Mouse (Mus musculus) G1E-ER4 (cell line): ENCODE results near the gene Med7. TPM values are rescaled to one million over a fixed set of nuclear protein-coding genes. Genes with fewer than 3 reads are reported as not detected.

Experiments used
- GATA1 ChIP-seq: IDR thresholded peaks from one replicate; pipeline ENCODE4 v1.8.0; 2012; ENCODE audit warnings: low read length, inconsistent platforms
- polyA plus RNA-seq: library from polyadenylated mRNA; stranded (reverse); fragments of >175 nt; gene quantifications from 2 replicates; pipeline ENCODE4 v1.2.3, GENCODE M21; 2012

The Med7 gene
- polyA plus RNA-seq, 1 experiment = 278 TPM

DNA sequence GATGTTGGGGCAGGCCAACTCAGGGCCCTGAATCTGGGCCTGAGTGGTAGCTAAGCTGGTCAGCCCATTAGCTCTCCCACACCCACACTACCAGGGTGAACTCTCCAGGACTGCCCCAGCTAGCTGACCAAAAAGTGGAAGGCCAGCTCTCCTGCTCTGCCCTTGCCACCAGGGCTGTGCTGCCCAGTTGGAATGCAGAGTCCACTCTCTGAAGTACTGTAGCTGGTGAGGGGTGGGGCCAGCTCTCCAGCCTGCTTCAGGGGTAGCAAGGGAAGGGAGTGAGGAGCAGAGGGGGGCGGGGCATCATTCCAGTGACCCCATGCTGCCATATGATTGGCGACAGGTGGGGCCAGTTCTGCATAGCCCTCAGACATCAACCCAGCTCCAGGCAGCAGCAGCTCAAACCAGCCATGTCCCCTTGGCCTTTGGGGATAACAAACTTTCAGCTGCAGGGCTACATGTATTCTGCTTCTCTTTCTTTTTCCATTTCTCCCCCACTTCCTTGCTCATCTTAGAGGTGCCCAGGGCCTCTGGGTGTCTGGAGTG, 26.6 kb upstream of the Med7 start:
- no peak for TF ChIP-seq GATA1

DNA sequence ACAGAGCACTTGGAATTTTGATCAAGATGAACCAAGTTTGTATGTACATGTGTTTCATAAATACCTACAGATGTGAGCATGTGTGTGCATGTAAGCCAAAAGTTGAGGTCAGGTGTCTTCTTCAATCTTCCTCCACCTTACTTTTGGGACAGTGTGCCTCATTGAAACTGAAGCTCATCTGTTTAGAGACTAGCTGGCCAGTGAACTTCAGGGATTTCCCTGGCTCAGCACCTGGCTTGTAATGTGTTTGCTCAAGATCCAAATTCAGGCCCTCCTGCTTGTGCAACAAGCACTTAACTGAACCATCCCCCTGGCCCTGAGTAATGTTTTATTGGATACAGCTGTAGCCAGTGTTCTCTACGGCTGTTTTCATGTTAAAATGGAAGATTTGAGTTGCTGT, 18.3 kb upstream of the Med7 start:
- no peak for TF ChIP-seq GATA1

DNA sequence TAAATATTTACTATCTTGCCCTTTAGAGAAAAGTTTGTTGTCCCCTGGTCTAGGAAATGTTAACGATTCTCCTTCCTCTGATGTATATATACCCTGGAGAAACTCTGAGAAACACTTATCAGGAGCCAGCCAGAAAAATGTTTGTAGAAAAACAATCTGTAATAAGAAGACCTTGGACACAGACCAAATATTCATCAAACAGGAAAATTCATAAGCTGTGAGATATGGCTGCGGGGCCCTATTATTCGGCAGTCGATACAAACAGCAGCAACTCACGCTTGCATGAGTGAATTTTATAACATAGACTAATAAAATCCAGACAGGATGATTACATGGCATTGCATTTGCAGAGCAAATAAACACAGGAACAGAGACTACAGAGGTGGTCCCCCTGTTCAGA, 17.9 kb upstream of the Med7 start:
- TF ChIP-seq GATA1 = no peak

DNA sequence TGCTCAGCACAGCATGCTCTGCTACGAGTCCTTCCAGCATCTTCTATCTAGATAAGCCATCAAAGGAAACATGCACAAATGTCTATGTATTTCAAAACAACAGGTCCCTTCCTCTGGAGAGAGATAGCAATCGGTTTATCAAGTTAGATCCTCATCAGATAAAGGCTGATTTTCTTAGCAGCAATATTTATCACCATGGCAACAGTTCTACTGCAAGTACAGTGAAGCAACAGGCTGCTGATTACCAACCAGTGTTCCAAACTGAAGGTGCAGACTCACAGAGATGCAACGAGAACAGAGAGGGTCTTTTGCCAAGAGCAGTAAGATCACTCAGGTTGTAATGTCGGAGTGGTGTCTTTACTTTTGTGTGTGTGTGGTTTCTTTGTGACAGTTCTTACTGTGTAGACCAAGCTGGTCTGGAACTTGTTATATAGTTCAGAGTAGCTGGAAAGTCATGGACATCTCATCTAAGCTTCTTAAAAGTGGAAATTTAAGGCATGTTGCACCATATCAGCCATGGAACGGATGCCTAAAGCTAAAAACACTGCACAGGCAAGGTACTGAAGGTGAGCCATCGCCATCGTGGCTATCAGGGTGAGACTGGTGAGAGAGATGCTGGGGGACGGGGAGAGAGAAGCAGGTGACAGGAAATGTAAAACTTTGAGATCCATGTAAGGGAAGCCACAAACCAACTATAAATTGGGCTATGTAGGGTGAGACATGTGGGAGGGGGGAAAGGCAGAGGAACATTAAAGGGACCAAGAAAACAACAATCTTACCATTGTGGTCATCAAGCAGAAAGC, 15.4 kb upstream of the Med7 start:
- TF ChIP-seq GATA1 = no peak

DNA sequence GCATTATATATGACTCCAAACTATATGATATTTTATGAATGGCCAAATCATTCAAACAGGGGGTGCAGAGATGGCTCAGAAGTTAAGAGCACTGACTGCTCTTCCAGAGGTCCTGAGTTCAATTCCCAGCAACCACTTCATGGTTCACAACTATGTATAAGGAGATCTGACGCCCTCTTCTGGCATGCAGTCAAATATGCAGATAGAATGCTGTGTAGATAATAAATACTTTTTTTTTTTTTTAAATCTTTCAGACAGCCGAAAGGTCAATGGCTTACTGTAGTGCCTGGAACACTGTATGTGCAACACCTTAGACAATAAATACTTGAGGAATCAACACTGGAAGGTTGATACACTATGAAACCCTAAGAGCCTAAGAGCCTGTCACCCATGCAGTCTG, 6.6 kb upstream of the Med7 start:
- no peak for TF ChIP-seq GATA1

DNA sequence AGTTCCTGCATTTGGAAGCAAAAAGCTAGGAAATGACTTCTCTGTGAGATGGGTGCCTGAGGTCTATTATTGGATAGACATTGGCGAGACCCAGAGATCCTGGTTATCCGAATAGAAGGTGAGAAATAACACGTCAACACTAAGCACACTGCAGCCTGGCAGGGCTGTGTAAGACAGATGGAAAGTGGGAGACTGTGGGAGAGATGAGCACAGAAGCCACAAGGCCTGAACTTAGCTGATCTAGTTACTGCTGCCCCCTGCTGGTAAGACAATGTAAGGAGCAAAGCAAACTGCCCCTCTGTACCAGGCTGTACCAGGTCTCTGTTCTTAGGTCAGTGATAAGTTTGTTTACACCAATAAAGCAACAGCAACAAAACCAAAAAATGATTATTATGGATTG, 5.6 kb upstream of the Med7 start:
- TF ChIP-seq GATA1 = no peak

DNA sequence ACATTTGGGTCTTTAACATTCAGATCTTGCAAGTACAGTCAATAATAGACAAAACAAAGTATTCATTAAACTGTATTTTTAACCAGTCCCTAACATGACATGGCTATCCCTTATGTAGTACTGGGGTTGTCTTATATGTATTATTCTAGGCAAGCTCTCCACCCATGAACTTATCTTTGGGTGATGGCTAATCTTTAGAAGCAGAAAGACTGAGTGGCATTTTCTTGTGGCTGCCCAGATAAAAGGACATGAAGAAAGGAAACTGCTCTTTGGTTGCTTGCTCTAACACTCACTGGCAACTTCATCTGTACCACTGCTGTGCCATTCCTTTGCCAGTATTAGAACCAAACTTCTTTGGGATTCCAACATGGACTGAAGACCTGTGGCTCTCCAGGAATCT, 1.4 kb upstream of the Med7 start:
- TF ChIP-seq GATA1 = no peak

DNA sequence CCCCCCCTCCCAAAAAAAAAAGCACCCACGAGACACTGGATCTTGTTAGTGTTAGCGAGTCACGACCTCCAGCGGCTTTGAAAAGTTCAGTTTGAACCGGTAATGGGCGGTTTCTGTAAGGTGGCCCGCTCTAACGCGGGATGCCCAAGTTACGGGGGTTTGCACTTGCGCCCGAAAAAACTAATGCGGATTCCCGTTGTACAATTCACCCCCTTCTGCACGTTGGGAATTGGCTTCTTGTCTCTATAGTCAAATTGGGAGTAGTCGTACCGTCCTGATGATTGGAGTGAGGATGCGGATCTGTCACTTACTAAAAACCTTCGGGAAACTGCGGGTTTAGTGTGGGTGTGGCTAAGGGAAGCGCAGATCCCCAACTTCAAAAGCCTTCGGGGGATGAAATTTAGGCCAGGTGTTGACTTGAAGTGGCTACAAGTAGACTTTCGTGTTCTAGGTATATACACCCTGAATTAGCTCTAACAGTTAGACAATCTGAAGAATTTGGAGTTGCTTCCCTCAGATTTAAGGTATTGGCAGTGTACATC, 805 bp downstream of the Med7 start:
- no peak for TF ChIP-seq GATA1

DNA sequence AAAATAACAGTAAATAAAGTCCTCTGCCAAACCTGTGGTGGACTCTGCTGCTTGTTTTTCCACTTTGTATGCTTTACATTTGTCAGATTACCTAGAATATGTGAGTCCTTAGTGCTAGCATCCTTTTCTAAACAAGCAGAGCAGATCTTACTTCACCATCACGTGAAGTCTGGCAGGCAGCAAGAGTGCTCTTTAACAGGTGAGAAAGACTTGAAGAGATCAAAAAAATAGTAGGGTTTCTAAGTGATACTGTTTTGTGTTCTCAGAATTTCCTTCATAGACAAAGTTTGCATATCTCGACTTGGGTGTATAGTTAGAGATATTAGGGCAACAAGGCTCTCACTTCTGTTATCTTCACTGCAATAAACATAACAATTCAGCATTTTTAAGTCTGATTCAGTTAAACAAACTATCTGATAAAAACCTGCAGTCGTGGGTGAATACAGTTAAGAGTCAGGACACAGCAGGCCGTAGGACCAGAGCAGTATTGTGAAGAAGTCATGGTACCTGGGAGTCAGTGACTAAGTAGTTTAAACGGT, 2.3 kb downstream of the Med7 start:
- TF ChIP-seq GATA1 = peak; percentile 57

DNA sequence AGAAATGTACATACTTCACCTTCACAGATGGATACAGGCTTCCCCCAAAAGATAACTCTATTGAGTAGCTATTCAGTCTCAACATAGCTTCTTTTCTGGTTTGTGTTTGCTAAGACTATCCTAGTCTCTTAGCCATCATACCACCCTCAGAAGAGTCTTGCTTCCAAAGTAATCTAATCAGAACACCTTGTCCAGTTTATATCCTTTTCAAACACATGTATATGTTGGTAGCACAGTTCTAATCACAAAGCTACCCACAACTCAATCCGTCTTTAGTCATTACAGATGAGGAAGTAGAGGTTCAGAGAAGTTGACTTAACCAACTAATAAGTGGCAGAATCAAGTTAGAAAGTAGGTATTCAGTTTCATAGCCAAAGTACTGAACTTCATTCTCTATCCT, 5.0 kb downstream of the Med7 start:
- peak; percentile 82 for TF ChIP-seq GATA1

DNA sequence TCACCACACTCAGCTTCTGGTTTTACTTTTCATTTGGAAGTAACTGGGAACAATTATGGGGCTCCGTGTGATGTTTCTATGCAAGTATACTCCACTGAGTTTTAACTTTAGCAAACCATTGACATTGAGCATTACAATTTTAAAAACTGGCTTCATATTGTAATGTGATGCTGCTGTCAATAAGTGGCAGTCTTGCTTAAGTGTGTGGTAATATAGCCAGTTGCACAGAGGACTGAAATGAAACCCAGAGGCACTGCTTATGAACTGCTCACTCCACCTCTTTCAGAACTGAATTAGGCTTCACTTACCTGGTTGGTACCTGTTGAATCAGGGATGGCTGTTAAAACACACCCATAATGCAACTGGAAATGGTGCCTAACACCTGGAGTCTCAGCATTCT, 6.4 kb downstream of the Med7 start:
- no peak for TF ChIP-seq GATA1

DNA sequence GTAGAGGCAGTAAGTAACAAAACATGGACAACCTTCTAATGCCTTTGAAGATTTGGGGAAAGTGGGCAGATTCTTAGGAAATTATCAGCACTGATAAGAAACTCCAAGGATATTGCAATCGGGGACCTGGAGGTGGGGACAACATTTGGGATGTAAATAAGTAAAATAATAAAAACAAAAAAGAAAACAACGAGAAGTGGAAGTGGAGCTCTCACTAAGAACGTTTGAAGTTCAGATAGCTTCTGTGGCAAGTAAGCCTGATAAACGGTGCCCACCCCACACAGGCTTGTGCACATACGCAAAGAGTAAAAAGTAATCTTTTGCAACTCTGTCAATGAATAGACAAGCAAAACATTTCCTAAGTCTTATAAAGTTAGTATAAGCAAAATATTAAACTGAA, 7.3 kb downstream of the Med7 start:
- no peak for TF ChIP-seq GATA1

DNA sequence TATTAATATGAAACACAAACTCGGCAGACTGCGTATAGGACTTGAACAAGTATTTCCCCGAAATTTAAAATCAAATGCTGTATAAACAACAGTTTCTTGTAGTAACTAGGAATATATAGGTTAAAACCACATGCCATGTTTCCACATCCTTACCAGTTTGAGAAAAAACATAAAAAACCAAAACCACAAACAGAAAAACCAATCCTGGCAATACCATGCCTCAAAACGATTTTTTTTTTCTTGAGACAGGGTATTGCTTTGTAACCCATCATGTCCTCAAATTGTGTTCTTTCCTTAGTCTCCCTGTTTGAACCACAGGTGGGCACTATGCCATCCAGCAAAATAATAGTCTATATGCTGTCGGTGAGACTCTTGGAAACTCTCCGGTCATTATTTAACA, 9.4 kb downstream of the Med7 start:
- no peak for TF ChIP-seq GATA1

DNA sequence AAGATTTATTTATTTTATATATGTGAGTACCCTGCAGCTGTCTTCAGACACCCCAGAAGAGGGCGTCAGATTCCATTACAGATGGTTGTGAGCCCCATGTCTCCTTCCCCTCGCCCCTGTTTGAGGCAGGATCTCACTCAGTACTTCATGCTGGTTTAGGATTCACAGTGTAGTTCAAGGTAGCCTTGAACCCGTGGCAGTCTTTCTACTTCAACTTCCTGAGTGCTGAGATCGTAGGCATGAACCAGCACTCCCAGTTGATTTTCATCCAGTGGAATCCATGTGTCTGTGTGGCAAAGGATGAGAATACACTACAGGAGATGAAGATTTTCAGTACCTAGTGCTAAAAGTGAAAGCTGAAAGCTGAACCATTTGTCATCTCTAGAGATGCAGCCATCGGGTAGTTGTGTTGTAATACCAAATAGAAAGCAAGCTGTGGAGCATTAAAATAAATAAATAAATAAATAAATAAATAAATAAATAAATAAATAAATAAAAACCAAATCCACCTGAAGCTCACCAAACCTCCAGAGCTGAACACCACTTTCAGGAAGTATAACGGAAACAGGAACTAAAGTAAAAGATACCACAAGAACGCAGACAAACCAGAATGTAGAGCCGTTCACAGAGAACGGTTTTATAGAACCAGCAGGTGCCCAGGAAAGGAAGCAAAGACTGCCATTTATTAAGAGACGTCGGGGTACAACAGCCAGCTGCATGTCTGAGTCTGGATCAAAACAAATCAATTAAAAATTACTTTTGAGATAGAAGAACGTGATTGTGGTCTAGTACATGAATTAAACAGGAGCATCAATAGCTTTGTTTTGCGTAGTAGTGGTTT, 11.1 kb downstream of the Med7 start:
- no peak for TF ChIP-seq GATA1

DNA sequence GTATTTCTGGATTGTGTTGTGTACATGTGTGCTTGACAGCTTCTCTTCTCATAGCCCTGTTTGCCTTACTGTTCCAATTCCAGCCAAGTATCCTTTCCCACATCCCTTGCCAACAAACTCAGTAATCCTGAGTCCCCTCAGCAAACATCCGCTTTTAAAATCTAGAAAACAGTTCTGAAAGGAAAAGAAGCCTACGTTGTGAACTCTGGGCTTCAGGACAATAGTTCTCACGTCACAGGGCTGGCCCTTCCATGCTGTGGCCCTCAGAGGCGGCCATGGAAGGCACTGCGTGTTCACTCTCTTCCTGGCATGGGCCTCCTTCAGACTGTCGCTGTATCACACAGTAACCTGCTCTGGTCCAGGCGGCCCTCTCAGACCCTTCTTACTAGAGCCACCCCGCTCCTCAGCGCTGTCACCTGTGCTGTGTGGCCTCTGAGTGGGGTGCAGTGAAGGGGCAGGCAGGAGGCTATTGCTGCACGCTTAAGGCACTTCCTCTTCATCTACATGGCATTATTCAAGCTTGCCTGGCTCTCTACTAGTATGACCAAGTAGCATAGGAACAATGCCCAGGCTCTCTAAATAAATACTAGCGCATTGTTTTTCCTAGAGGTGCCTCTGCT, 12.8 kb downstream of the Med7 start:
- no peak for TF ChIP-seq GATA1

DNA sequence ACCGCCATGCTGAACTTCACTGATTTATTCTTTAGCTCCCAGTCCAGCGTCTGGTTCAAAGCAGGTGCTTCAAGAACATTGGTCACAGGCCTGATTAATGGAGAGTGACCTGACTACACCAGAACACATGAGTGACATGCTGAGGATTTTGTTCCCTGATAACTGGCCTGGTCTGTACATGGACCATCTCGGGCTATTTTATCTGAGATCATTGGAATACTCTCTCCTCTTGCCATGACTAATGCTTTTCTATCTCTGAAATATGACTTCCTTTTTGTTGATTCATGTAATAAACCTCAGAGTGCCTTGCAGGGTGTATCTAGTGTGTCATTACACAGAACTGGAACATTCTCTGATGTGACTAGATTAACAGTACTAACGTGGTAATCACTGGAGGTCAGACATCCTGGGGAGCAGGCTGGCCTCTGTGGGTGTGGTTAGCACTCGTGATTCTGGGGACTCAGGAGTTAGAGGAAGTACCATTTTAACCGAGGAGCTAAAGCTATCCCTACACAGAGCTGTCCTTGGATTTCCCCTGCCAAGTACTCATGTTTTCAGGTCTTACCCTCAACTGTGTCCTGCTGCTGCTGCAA, 17.8 kb downstream of the Med7 start, which contains the start of gene Havcr2:
Havcr2 (plus strand) TSS at position 483 of the 593 bp plus-strand sequence.
- peak; percentile 90 for TF ChIP-seq GATA1
